In the genomic region with DNA sequence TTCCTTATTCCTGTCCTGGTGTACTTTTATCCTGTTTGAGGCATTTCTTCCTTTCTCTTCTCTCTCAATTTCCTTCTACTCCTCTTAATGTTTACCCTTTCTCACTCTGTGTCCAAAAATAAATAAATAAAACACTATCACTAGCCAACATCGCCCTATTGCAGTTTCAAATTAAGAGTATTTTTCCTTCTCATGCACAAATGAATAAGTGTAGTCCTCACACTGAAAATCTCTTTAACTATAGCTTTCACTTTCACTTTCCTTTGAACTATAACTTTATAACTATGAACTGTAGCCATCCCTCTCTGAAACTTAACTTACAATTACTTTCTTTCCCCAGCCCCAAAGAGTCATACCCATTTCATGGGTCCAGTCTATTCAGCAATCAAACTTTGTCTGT, we compare ENCODE assay signal across 30 mouse cellular contexts.
A peak's percentile ranks its signal among the peaks of the same experiment; 100 is the strongest.
DNase-seq lines count a peak whose midpoint lies in the region; ATAC-seq and TF ChIP-seq lines count a peak whose summit lies in the region.
"Had no signal": no experiment of that assay in that cellular context is flagged by ENCODE, and none has a peak within 500 bp of the region (broad histone marks: within the 10 kb centered on the region; RNA-seq: fewer than 3 reads in every experiment).

No protein-coding gene starts in this region.

- DNase-seq in MEL-GATA-1-ER (ENCODE audit: extremely low read depth, low read depth), result peak; percentile 21
- DNase-seq in kidney, postnatal 25 days, result no peak
- no peak for DNase-seq in T-cell, adult 2 months (ENCODE audit: low spot score)
- DNase-seq: adrenal gland, postnatal 25 days; cerebellum, adult 8-10 months; cerebellum, postnatal 36 days; embryo, embryonic 11 days; gastrocnemius, postnatal 36 days; heart, adult 2 months; heart, postnatal 4 days; kidney, adult 11 months; kidney, postnatal 10 days; lung, postnatal 10 days; midbrain, embryonic 14.5 days; thymus, adult 2 months; thymus, postnatal 4 days had no signal

- no peak for TF ChIP-seq CTCF in intestine, postnatal 0 days (IDR thresholded peaks at IDR 0.05; ENCODE audit: low read depth)

- H3K4me3 ChIP-seq in intestine, postnatal 0 days (ENCODE audit: low read depth, low read length), result no peak overlapping the region
- H3K4me3 ChIP-seq in intestine, embryonic 16.5 days (ENCODE audit: low read length), result no peak overlapping the region
- H3K4me3 ChIP-seq in megakaryocyte, embryonic 14.5 days (replicated peaks), result peak overlapping the region; percentile 69
- H3K4me3 ChIP-seq in myocyte, result no peak overlapping the region
- H3K4me3 ChIP-seq: embryonic facial prominence, embryonic 13.5 days; erythroblast, embryonic 14.5 days; forebrain, embryonic 12.5 days; heart, adult 2 months; heart, embryonic 13.5 days; hindbrain, embryonic 15.5 days; layer of hippocampus, adult 2 months; limb, embryonic 13.5 days; liver, embryonic 15.5 days; stomach, embryonic 15.5 days had no signal

- 38% methylated on average over 1 of the region's 1 CpGs for WGBS in intestine, postnatal 0 days
- 70% methylated on average over 1 of the region's 1 CpGs for WGBS in intestine, embryonic 16.5 days

- H3ac ChIP-seq in myocyte (ENCODE audit: control insufficient read depth, insufficient read length), result no peak overlapping the region

- peak overlapping the region; percentile 14; the same call in 1 of the 2 replicates for H3K4me2 ChIP-seq in intestine, postnatal 0 days (replicated peaks; ENCODE audit: low read depth)
- no peak overlapping the region for H3K4me2 ChIP-seq in intestine, embryonic 16.5 days (ENCODE audit: low read depth, low read length)
- peak overlapping the region; percentile 65 for H3K4me2 ChIP-seq in myocyte (ENCODE audit: low read depth)
- H3K4me2 ChIP-seq: embryonic facial prominence, embryonic 13.5 days; forebrain, embryonic 12.5 days; heart, embryonic 13.5 days; hindbrain, embryonic 15.5 days; limb, embryonic 13.5 days; liver, embryonic 15.5 days; stomach, embryonic 15.5 days had no signal

- H3K79me2 ChIP-seq in myocyte (ENCODE audit: control insufficient read depth, insufficient read depth), result no peaks in the 10 kb centered on the region

- no peaks in the 10 kb centered on the region for H3K36me3 ChIP-seq in intestine, postnatal 0 days (ENCODE audit: control insufficient read depth, insufficient read depth)
- H3K36me3 ChIP-seq in intestine, embryonic 16.5 days (ENCODE audit: control insufficient read depth, insufficient read depth, low read length), result no peaks in the 10 kb centered on the region
- H3K36me3 ChIP-seq in megakaryocyte, embryonic 14.5 days (replicated peaks; ENCODE audit: low read length), result no peaks in the 10 kb centered on the region
- no peaks in the 10 kb centered on the region for H3K36me3 ChIP-seq in myocyte (ENCODE audit: control insufficient read depth, insufficient read depth)
- H3K36me3 ChIP-seq: embryonic facial prominence, embryonic 13.5 days; forebrain, embryonic 12.5 days; heart, embryonic 13.5 days; hindbrain, embryonic 15.5 days; limb, embryonic 13.5 days; liver, embryonic 15.5 days; stomach, embryonic 15.5 days had no signal

- no peak overlapping the region for H3K27ac ChIP-seq in intestine, postnatal 0 days (ENCODE audit: low read depth, low read length)
- no peak overlapping the region for H3K27ac ChIP-seq in intestine, embryonic 16.5 days (ENCODE audit: low read length)
- H3K27ac ChIP-seq: embryonic facial prominence, embryonic 13.5 days; forebrain, embryonic 12.5 days; heart, adult 2 months; heart, embryonic 13.5 days; hindbrain, embryonic 15.5 days; layer of hippocampus, adult 2 months; limb, embryonic 13.5 days; liver, embryonic 15.5 days; stomach, embryonic 15.5 days had no signal

- H3K4me1 ChIP-seq in intestine, postnatal 0 days (replicated peaks; ENCODE audit: control insufficient read depth, insufficient read depth, low read length), result no peaks in the 10 kb centered on the region
- no peaks in the 10 kb centered on the region for H3K4me1 ChIP-seq in intestine, embryonic 16.5 days (ENCODE audit: control insufficient read depth, insufficient read depth, low read length)
- 0 out of 2 replicates have a peak, but pooled peaks cover 2% of the 10 kb centered on the region for H3K4me1 ChIP-seq in megakaryocyte, embryonic 14.5 days
- H3K4me1 ChIP-seq: forebrain, embryonic 12.5 days; heart, embryonic 13.5 days; hindbrain, embryonic 15.5 days; limb, embryonic 13.5 days; liver, embryonic 15.5 days; stomach, embryonic 15.5 days had no signal

- no peak for ATAC-seq in intestine, postnatal 0 days
- ATAC-seq in intestine, embryonic 16.5 days, result no peak
- ATAC-seq in megakaryocyte, adult 5-6 weeks (ENCODE audit: poor library complexity, severe bottlenecking), result no peak

- TF ChIP-seq POLR2A in myocyte (IDR thresholded peaks at IDR 0.05; ENCODE audit: insufficient read length, low read depth), result no peak

- H3K9ac ChIP-seq in intestine, postnatal 0 days (ENCODE audit: low read depth, low read length), result no peak overlapping the region
- H3K9ac ChIP-seq in intestine, embryonic 16.5 days (ENCODE audit: low read depth, low read length), result no peak overlapping the region
- H3K9ac ChIP-seq: embryonic facial prominence, embryonic 13.5 days; forebrain, embryonic 12.5 days; heart, embryonic 13.5 days; hindbrain, embryonic 15.5 days; limb, embryonic 13.5 days; liver, embryonic 15.5 days; stomach, embryonic 15.5 days had no signal

- no peaks in the 10 kb centered on the region for H3K9me3 ChIP-seq in intestine, postnatal 0 days (ENCODE audit: control insufficient read depth)
- no peaks in the 10 kb centered on the region for H3K9me3 ChIP-seq in intestine, embryonic 16.5 days (ENCODE audit: control insufficient read depth, low read length)
- H3K9me3 ChIP-seq in megakaryocyte, embryonic 14.5 days, result no peaks in the 10 kb centered on the region
- H3K9me3 ChIP-seq: embryonic facial prominence, embryonic 13.5 days; forebrain, embryonic 12.5 days; heart, embryonic 13.5 days; hindbrain, embryonic 15.5 days; limb, embryonic 13.5 days; liver, embryonic 15.5 days; stomach, embryonic 15.5 days had no signal

- H3K27me3 ChIP-seq in intestine, postnatal 0 days (replicated peaks; ENCODE audit: control insufficient read depth, insufficient read depth, low read length), result no peaks in the 10 kb centered on the region
- H3K27me3 ChIP-seq in intestine, embryonic 16.5 days (replicated peaks; ENCODE audit: control insufficient read depth, insufficient read depth, low read length), result no peaks in the 10 kb centered on the region
- H3K27me3 ChIP-seq in megakaryocyte, embryonic 14.5 days (replicated peaks), result no peaks in the 10 kb centered on the region
- H3K27me3 ChIP-seq in myocyte (ENCODE audit: control insufficient read depth, insufficient read depth, insufficient read length), result no peaks in the 10 kb centered on the region
- H3K27me3 ChIP-seq: embryonic facial prominence, embryonic 13.5 days; forebrain, embryonic 12.5 days; heart, embryonic 13.5 days; hindbrain, embryonic 15.5 days; limb, embryonic 13.5 days; liver, embryonic 15.5 days; stomach, embryonic 15.5 days had no signal

TF ChIP-seq in myocyte, 11 proteins besides CTCF, POLR2A, EP300 and RAD21:
- TF ChIP-seq MYOG (IDR thresholded peaks at IDR 0.05; ENCODE audit: control insufficient read depth in 1 of 3, insufficient read depth in 1 of 3, insufficient read length in 2 of 3, low read depth in 2 of 3) (no peak), REST (IDR thresholded peaks at IDR 0.05; ENCODE audit: insufficient read depth, insufficient read length) (no peak), E2F4 (IDR thresholded peaks at IDR 0.05; ENCODE audit: insufficient read depth) (no peak), CEBPB (IDR thresholded peaks at IDR 0.05; ENCODE audit: insufficient read depth, poor library complexity, severe bottlenecking) (no peak), MYOD1 (IDR thresholded peaks at IDR 0.05; ENCODE audit: control insufficient read depth in 1 of 3, insufficient read length in 2 of 3, low read depth in 2 of 3) (no peak), POLR2AphosphoS2 (IDR thresholded peaks at IDR 0.05; ENCODE audit: insufficient read length, low read depth) (no peak), MAX (IDR thresholded peaks at IDR 0.05; ENCODE audit: low read depth) (no peak), USF1 (IDR thresholded peaks at IDR 0.05; ENCODE audit: low read depth) (no peak), TCF3 (IDR thresholded peaks at IDR 0.05; ENCODE audit: insufficient read length, low read depth) (no peak), SRF (IDR thresholded peaks at IDR 0.05; ENCODE audit: control insufficient read depth, insufficient read length, low read depth) (no peak), TCF12 (IDR thresholded peaks at IDR 0.05; ENCODE audit: insufficient read depth, poor library complexity, severe bottlenecking) (no peak)
